18 mouse cellular contexts compared by ENCODE assay signal in genomic region chr14:29029896-29030420, GRCm38 (mm10). TPM values are rescaled to one million over a fixed set of nuclear protein-coding genes. Genes with fewer than 3 reads are reported as not detected.
A peak's percentile ranks its signal among the peaks of the same experiment; 100 is the strongest.
DNase-seq lines count a peak whose midpoint lies in the region; TF ChIP-seq lines count a peak whose summit lies in the region.
"Had no signal": no experiment of that assay in that cellular context is flagged by ENCODE, and none has a peak within 500 bp of the region (broad histone marks: within the 10 kb centered on the region; RNA-seq: fewer than 3 reads in every experiment).

No protein-coding gene starts in this region.

- H3K4me1 ChIP-seq in embryonic fibroblast, embryonic 13.5 days (ENCODE audit: control insufficient read depth, insufficient read depth, low read length): peaks cover 8% of the 10 kb centered on the region

- no peak for TF ChIP-seq POLR2A in embryonic fibroblast, embryonic 13.5 days (IDR thresholded peaks at IDR 0.05; ENCODE audit: low read depth, low read length)

- H3K27ac ChIP-seq in embryonic fibroblast, embryonic 13.5 days (ENCODE audit: insufficient read depth, low read length): peak overlapping the region; percentile 86; the same call in 1 of the 2 replicates
- H3K27ac ChIP-seq: heart, embryonic 15.5 days; kidney, postnatal 0 days; limb, embryonic 15.5 days; macrophage; neural tube, embryonic 15.5 days had no signal

- intact Hi-C loops in heart, postnatal 10 days (cut with DNase I): no loop called here

- DNase-seq in adrenal gland, adult 2 months: peak; percentile 51
- DNase-seq in adrenal gland, postnatal 4 days (ENCODE audit: low spot score in 2 of 2): no peak
- DNase-seq in heart, adult 11 months: peak; percentile 87
- no peak for DNase-seq in heart, postnatal 10 days
- peak; percentile 19 for DNase-seq in 3T3-L1 (ENCODE audit: low read depth, low spot score)
- DNase-seq in thymus, postnatal 14 days: no peak
- no peak for DNase-seq in frontal cortex, postnatal 25 days (ENCODE audit: low spot score in 2 of 2)
- DNase-seq: cerebellum, adult 8-10 months; lung, adult 2 months had no signal

- no peak overlapping the region for H3K4me3 ChIP-seq in embryonic fibroblast, embryonic 13.5 days (ENCODE audit: insufficient read depth, low read length)
- H3K4me3 ChIP-seq: heart, embryonic 15.5 days; limb, embryonic 15.5 days; neural tube, embryonic 15.5 days had no signal

- no peak for TF ChIP-seq CTCF in embryonic fibroblast, embryonic 13.5 days (IDR thresholded peaks at IDR 0.05; ENCODE audit: borderline replicate concordance, insufficient read depth, low read length)

RNA-seq across cellular contexts. Expression of gene Lrtm1, which starts 11.9 kb away (rescaled TPM):
- under 1 TPM; 0.17 to 0.29 TPM for total RNA-seq in adrenal gland, adult 2 months (2021)
- polyA plus RNA-seq in adrenal gland, adult 2 months (2012; rRNA removed): 0.03 and 0.15 TPM in 2 replicates
- total RNA-seq in adrenal gland, postnatal 4 days (2021): under 1 TPM; 0.39 to 0.56 TPM
- 100 to 1,000 TPM; 112 to 117 TPM for total RNA-seq in heart, postnatal 10 days (2021)
- 0.49 TPM in 1 of 2 replicates, not detected in the other for polyA plus RNA-seq in embryonic fibroblast, embryonic 13.5 days (2011; ENCODE audit: insufficient read length, low read depth, missing spikeins)
- polyA plus RNA-seq: activated CD4-positive, CD25-positive, alpha-beta regulatory T cell, adult 4 months; cortical plate, adult 2 months; intestine, embryonic 16.5 days; macrophage had no signal

Comparison
In these comparisons a context has a peak if more than half of its experiments do, and no peak if none do; other contexts are left out.
1. DNase-seq: peak in adrenal gland, adult 2 months (single experiment), heart, adult 11 months (single experiment) and 3T3-L1 (single experiment); none in adrenal gland, postnatal 4 days (0 of 2), heart, postnatal 10 days (0 of 2), thymus, postnatal 14 days (single experiment) and frontal cortex, postnatal 25 days (0 of 2).
2. RNA of gene Lrtm1, which starts 11.9 kb away (total RNA-seq): 112 to 117 TPM in heart, postnatal 10 days; 0.39 to 0.56 TPM in adrenal gland, postnatal 4 days and 0.17 to 0.29 TPM in adrenal gland, adult 2 months; every median in the first group is over 10 times any median in the second.